Mouse (Mus musculus) bone marrow macrophage, adult 2 months (primary cell): ENCODE measurements at regions not wholly inside any gene's neighbourhood (a gene's known extent, or its start where the extent isn't known, plus 50 kb on each side); places are given as distances from the start of the nearest gene placed in this dataset.
A peak's percentile ranks its signal among the peaks of the same experiment; 100 is the strongest.

Experiments used
- CTCF ChIP-seq: IDR thresholded peaks from 2 replicates; pipeline ENCODE4 v1.5.1; 2012; ENCODE audit warnings: low read depth, mild to moderate bottlenecking, low read length, moderate library complexity
- POLR2A ChIP-seq: IDR thresholded peaks from 2 replicates; pipeline ENCODE4 v1.6.1; 2012; ENCODE audit warnings: mild to moderate bottlenecking, low read depth, low read length, borderline replicate concordance

DNA sequence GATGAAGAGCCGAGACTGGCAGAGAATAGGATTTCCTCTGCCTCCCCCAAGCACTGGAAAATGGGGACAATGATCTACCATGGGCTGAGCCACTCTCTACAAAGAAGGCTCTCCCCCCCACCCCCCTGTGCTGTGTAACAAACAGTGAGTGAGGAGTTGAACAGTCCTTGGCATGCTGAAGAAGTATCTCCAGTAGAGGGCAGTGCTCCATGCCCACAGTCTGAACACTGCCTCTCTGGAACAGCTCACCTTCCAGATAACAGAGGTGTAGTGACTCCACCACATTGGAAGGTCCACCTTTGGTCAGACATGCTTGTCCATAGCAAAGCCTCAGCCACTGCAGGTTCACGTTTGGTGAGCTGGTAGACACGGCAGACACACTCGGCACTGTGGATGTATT, 85.2 kb upstream of the Bach2 start:
- TF ChIP-seq CTCF = peak; percentile 62
- TF ChIP-seq POLR2A = no peak
